Mouse (Mus musculus) lung, adult 2 months (tissue): ENCODE data around the gene Rnf220.

Source experiments
- CTCF ChIP-seq: fragments of 200-500 bp; IDR thresholded peaks from 2 replicates; pipeline ENCODE4 v1.5.1; 2011; ENCODE audit warnings: mild to moderate bottlenecking, low read length, control low read depth; ENCODE audit not compliant: insufficient read depth
- POLR2A ChIP-seq: fragments of 200-500 bp; IDR thresholded peaks from 2 replicates; pipeline ENCODE4 v1.6.1; 2011; ENCODE audit warnings: low read depth, mild to moderate bottlenecking, control low read depth, low read length, borderline replicate concordance; ENCODE audit errors: extremely low read depth

DNA sequence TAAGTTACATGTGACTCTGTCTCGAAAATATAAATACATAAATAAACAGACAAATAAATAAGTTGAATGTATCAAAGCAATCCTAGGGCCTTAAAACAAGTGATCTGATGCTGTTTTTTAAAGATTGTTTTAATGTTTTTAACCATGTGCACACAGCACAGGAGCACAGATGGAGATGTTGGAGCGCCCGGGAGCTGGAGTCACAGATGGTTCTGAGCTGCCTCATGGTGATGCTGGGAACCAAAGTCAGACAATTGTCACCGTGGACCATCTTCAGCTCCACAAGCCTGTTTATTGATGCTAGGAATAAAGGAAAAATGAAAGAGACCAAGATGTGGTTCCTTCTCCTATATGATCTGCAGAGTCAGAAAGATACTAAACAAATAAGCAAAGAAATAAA lies 21.4 kb upstream of the Rnf220 start:
- no peak for TF ChIP-seq CTCF
- no peak for TF ChIP-seq POLR2A
